Comparison of ENCODE assay signal across 8 mouse cellular contexts in the genomic region with DNA sequence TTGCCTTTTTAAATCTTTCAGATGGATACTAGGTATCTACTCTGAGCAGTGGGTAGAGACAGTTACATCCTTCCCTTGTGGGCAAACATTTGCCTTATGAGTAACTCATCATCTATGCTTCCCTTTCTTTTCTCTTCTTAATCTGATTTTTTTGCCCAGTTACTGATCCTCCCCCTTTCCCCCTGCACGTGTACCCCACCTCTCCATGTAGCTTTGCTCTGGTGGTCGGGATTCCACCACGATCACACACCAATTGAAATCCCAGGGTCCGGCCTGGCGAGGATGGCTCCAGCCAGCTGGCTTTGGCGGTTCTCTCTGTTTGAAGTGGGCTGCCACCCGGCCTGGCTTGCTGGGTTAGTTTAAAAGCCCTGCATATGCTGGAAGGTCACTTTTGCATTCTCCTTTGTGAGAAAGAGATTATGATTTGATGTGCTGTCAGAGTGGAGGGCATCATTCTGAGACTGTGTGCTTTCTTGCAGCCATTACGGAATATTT. TPM values are rescaled to one million over a fixed set of nuclear protein-coding genes. Genes with fewer than 3 reads are reported as not detected.
DNase-seq lines count a peak whose midpoint lies in the region; ATAC-seq and TF ChIP-seq lines count a peak whose summit lies in the region.

No protein-coding gene starts in this region.

- DNase-seq in kidney, adult 9 months = no peak
- peak; percentile 27 to 46 for DNase-seq in adrenal gland, postnatal 36 days
- DNase-seq in forebrain, embryonic 14.5 days (ENCODE audit: low spot score) = peak; percentile 29
- DNase-seq in left cerebral cortex, postnatal 14 days (ENCODE audit: low spot score in 2 of 2) = no peak
- DNase-seq in frontal cortex, postnatal 14 days (ENCODE audit: low spot score in 2 of 2) = no peak

- H3K4me1 ChIP-seq in kidney, embryonic 16.5 days (ENCODE audit: insufficient read depth, low read length) = peaks cover 15% of the 10 kb centered on the region
- H3K4me1 ChIP-seq in forebrain, embryonic 14.5 days (ENCODE audit: control insufficient read depth, insufficient read depth, low read length) = peaks cover 8% of the 10 kb centered on the region; the same call in 1 of the 2 replicates
- H3K4me1 ChIP-seq in liver, embryonic 12.5 days = peaks cover 40% of the 10 kb centered on the region
- peaks cover 5% of the 10 kb centered on the region for H3K4me1 ChIP-seq in olfactory bulb, adult 2 months (ENCODE audit: control insufficient read depth, insufficient read depth, low read length)

- H3K27me3 ChIP-seq in kidney, embryonic 16.5 days (ENCODE audit: insufficient read depth, low read length) = no peaks in the 10 kb centered on the region
- H3K27me3 ChIP-seq in forebrain, embryonic 14.5 days (replicated peaks; ENCODE audit: control insufficient read depth, insufficient read depth, low read length) = no peaks in the 10 kb centered on the region
- H3K27me3 ChIP-seq in liver, embryonic 12.5 days (replicated peaks) = no peaks in the 10 kb centered on the region

- H3K4me3 ChIP-seq in kidney, embryonic 16.5 days (ENCODE audit: low read length) = peak overlapping the region; percentile 90
- peak overlapping the region; percentile 82 for H3K4me3 ChIP-seq in forebrain, embryonic 14.5 days (ENCODE audit: low read depth, low read length)
- peak overlapping the region; percentile 82 for H3K4me3 ChIP-seq in liver, embryonic 12.5 days
- H3K4me3 ChIP-seq in olfactory bulb, adult 2 months (ENCODE audit: insufficient read depth, low read depth, low read length) = peak overlapping the region; percentile 96

- H3K4me2 ChIP-seq in kidney, embryonic 16.5 days (replicated peaks; ENCODE audit: low read depth, low read length) = peak overlapping the region; percentile 87
- peak overlapping the region; percentile 78 for H3K4me2 ChIP-seq in forebrain, embryonic 14.5 days (ENCODE audit: low read length)
- peak overlapping the region; percentile 97 for H3K4me2 ChIP-seq in liver, embryonic 12.5 days

- WGBS in kidney, embryonic 16.5 days = 12% methylated on average over 8 of the region's 8 CpGs
- 9% methylated on average over 8 of the region's 8 CpGs for WGBS in forebrain, embryonic 14.5 days
- 26% methylated on average over 8 of the region's 8 CpGs for WGBS in liver, embryonic 12.5 days (ENCODE audit: insufficient replicate concordance)
- WGBS in olfactory bulb, adult 2 months = 11% methylated on average over 8 of the region's 8 CpGs

- intact Hi-C loops in left cerebral cortex, postnatal 14 days (cut with DNase I) = loop anchor here (5.0 kb wide), 2 partner anchors 48 to 122 kb away; no protein-coding TSS in a partner anchor

- peaks cover 20% of the 10 kb centered on the region for H3K36me3 ChIP-seq in kidney, embryonic 16.5 days (ENCODE audit: insufficient read depth, low read length)
- H3K36me3 ChIP-seq in forebrain, embryonic 14.5 days (ENCODE audit: control insufficient read depth, insufficient read depth, low read length) = peaks cover 12% of the 10 kb centered on the region
- H3K36me3 ChIP-seq in liver, embryonic 12.5 days = peaks cover 22% of the 10 kb centered on the region

- no peak for TF ChIP-seq CTCF in olfactory bulb, adult 2 months (IDR thresholded peaks at IDR 0.05; ENCODE audit: insufficient read depth, low read depth, low read length)

- no peak for TF ChIP-seq POLR2A in olfactory bulb, adult 2 months (IDR thresholded peaks at IDR 0.05; ENCODE audit: insufficient read depth, low read depth, low read length)

- peak overlapping the region; percentile 99 for H3K27ac ChIP-seq in kidney, embryonic 16.5 days (ENCODE audit: low read length)
- peak overlapping the region; percentile 98 for H3K27ac ChIP-seq in forebrain, embryonic 14.5 days (ENCODE audit: low read depth, low read length)
- H3K27ac ChIP-seq in liver, embryonic 12.5 days = no peak overlapping the region
- no peak overlapping the region for H3K27ac ChIP-seq in olfactory bulb, adult 2 months (ENCODE audit: insufficient read depth, low read depth, low read length)

- no peaks in the 10 kb centered on the region for H3K9me3 ChIP-seq in kidney, embryonic 16.5 days (ENCODE audit: low read length)
- H3K9me3 ChIP-seq in forebrain, embryonic 14.5 days (replicated peaks; ENCODE audit: control insufficient read depth, low read length) = no peaks in the 10 kb centered on the region
- H3K9me3 ChIP-seq in liver, embryonic 12.5 days (replicated peaks) = no peaks in the 10 kb centered on the region

- ATAC-seq in kidney, embryonic 16.5 days (ENCODE audit: low FRiP score, low TSS enrichment) = no peak
- no peak for ATAC-seq in forebrain, embryonic 14.5 days
- no peak for ATAC-seq in liver, embryonic 12.5 days

- H3K9ac ChIP-seq in kidney, embryonic 16.5 days (replicated peaks; ENCODE audit: low read length) = peak overlapping the region; percentile 89
- H3K9ac ChIP-seq in forebrain, embryonic 14.5 days (ENCODE audit: low read length) = peak overlapping the region; percentile 97
- peak overlapping the region; percentile 83 for H3K9ac ChIP-seq in liver, embryonic 12.5 days

RNA-seq across cellular contexts. Expression of a gene that starts 17.2 kb away (rescaled TPM):
- polyA plus RNA-seq in kidney, embryonic 16.5 days (2015; fragmentation: Nextera tagmentation; extraction: Ambion mirVana) = 24.6 and 28.5 TPM in 2 replicates
- 10 to 100 TPM; 21.2 to 23.2 TPM for total RNA-seq in adrenal gland, postnatal 36 days (2021)
- polyA plus RNA-seq in forebrain, embryonic 14.5 days (2014; fragmentation: Nextera tagmentation; extraction: Ambion mirVana) = 27.9 and 40.2 TPM in 2 replicates
- polyA plus RNA-seq in liver, embryonic 12.5 days (2016; fragmentation: Nextera tagmentation; extraction: Ambion mirVana) = 8.0 and 8.8 TPM in 2 replicates
- 68.2 TPM in 1 of 2 replicates, not detected in the other for polyA plus RNA-seq in olfactory bulb, adult 2 months (2012; ENCODE audit: insufficient read depth, insufficient read length, low replicate concordance, missing spikeins)
- 10 to 100 TPM; 45.1 to 51.7 TPM for total RNA-seq in left cerebral cortex, postnatal 14 days (2021)

Comparison
In these comparisons a context has a peak if more than half of its experiments do, and no peak if none do; other contexts are left out.
1. H3K27ac ChIP-seq: peak in kidney, embryonic 16.5 days (single experiment) and forebrain, embryonic 14.5 days (single experiment); none in liver, embryonic 12.5 days (single experiment) and olfactory bulb, adult 2 months (single experiment).
2. DNase-seq: peak in adrenal gland, postnatal 36 days (2 of 2) and forebrain, embryonic 14.5 days (single experiment); none in kidney, adult 9 months (single experiment), left cerebral cortex, postnatal 14 days (0 of 2) and frontal cortex, postnatal 14 days (0 of 2).
3. Peak in every context shown above with its lines, with median percentiles within 50 percentile points of each other: H3K4me2 ChIP-seq, H3K4me3 ChIP-seq and H3K9ac ChIP-seq.